Mouse (Mus musculus) C2C12 (cell line): ENCODE results near the gene Srrt.

Source experiments
- CEBPB ChIP-seq: IDR thresholded peaks from one replicate; pipeline ENCODE4 v1.6.1; 2011; ENCODE audit warnings: low read depth, mild to moderate bottlenecking, control low read depth, moderate library complexity
- CTCF ChIP-seq: IDR thresholded peaks from one replicate; pipeline ENCODE4 v1.5.1; 2011; ENCODE audit not compliant: control insufficient read depth, insufficient read depth, insufficient read length
- MAX ChIP-seq: IDR thresholded peaks from one replicate; pipeline ENCODE4 v1.6.1; 2011; ENCODE audit warnings: mild to moderate bottlenecking, control low read depth
- MYOD1 ChIP-seq: IDR thresholded peaks from one replicate; pipeline ENCODE4 v1.6.1; 2011; ENCODE audit warnings: low read depth; ENCODE audit not compliant: control insufficient read depth, insufficient read length
- MYOG ChIP-seq: IDR thresholded peaks from one replicate; pipeline ENCODE4 v1.6.1; 2011; ENCODE audit not compliant: control insufficient read depth, insufficient read length; ENCODE audit errors: extremely low read depth
- USF1 ChIP-seq: IDR thresholded peaks from one replicate; pipeline ENCODE4 v1.6.1; 2011; ENCODE audit warnings: low read depth, mild to moderate bottlenecking, control low read depth, moderate library complexity

DNA sequence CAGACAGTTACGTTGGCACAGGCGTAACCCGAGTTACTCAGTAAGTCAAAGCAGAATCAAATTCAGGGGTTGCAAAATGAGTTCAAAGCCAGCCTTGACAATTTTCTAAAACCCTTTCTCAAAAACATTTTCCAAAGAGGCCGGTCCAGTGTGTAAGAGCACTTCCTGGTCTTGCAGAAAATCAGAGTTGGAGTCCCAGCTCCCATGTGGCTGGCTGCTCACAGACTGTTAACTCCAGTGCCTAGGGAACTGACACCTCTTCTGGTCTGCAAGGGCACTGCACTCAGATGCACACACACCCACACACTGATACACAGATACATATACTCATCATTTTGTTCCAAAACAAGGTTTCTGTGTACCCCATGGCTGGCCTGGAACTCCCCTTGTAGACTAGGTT, 882 bp upstream of the Srrt start:
- TF ChIP-seq MAX (no peak), MYOG (no peak), CTCF (no peak), USF1 (no peak), CEBPB (no peak), MYOD1 (no peak)
